Mouse (Mus musculus): Measurements from ENCODE around the gene Dnal1.

DNA sequence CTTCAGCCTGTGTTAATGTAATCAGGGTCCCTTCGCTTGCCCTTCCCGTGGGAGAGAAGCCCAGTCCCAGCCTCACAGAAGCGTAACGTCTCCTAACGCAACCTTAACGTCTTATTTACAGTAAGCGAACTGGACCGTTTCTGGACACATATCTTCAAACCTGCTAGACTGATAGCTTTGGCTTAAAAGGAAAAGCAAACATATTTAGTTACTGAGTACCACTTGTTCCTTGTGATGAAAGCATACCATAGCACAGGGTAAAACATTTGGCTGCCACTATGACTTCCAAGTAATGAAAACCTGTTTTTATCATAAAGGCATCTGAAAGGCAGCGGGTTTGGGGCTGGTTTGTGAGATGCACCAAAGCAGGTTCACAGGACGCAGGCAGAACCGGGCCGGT, 11.7 kb downstream of the Dnal1 start:
- TF ChIP-seq CTCF (IDR thresholded peaks at IDR 0.05; ENCODE audit: insufficient read depth, low read length): no peak
- no peak for TF ChIP-seq POLR2A (IDR thresholded peaks at IDR 0.05; ENCODE audit: borderline replicate concordance, extremely low read depth, low read depth, low read length)

All from lung, adult 2 months (tissue).